Mouse (Mus musculus) liver, embryonic 14.5 days (tissue): ENCODE data around the gene Ucp3.

Experiments used
- CTCF ChIP-seq: IDR thresholded peaks from 2 replicates; pipeline ENCODE4 v1.5.1; 2016; ENCODE audit warnings: antibody characterized with exemption, low read depth, control low read depth
- EP300 ChIP-seq: IDR thresholded peaks from 2 replicates; pipeline ENCODE4 v1.6.1; 2016; ENCODE audit warnings: antibody characterized with exemption, low read depth

GRCm38 (mm10) chr7:100520204-100520603, 47.4 kb downstream of the Ucp3 start:
- no peak for TF ChIP-seq EP300
- no peak for TF ChIP-seq CTCF
